Mouse (Mus musculus) intestine, embryonic 15.5 days (tissue): ENCODE data around the gene Cmtm2a. TPM values are rescaled to one million over a fixed set of nuclear protein-coding genes. Genes with fewer than 3 reads are reported as not detected.
A peak's percentile ranks its signal among the peaks of the same experiment; 100 is the strongest.
"Not testable (repeated sequence)": the region's sequence is repeated elsewhere in the genome, so short reads cannot be mapped to it uniquely, and the experiment has no call there.

Source experiments
- ATAC-seq: fragments of 200-750 bp; cut with Nextera tagmentation; 2 replicates; pipeline ENCODE4 v1.8.0; 2017; ENCODE audit warnings: moderate TSS enrichment, moderate library complexity
- H3K27ac ChIP-seq: fragments of 300-500 bp; sonication (generic); 2 replicates; pipeline ENCODE4 v1.5.1; 2015; ENCODE audit warnings: mild to moderate bottlenecking, inconsistent platforms
- H3K27me3 ChIP-seq: fragments of 300-500 bp; sonication (generic); replicated peaks from 2 replicates; pipeline ENCODE4 v1.6.1; 2015; ENCODE audit warnings: inconsistent platforms
- H3K36me3 ChIP-seq: fragments of 300-500 bp; sonication (generic); 2 replicates; pipeline ENCODE4 v1.6.1; 2015; ENCODE audit warnings: inconsistent platforms
- H3K4me1 ChIP-seq: fragments of 300-500 bp; sonication (generic); replicated peaks from 2 replicates; pipeline ENCODE4 v1.6.1; 2015; ENCODE audit warnings: inconsistent platforms
- H3K4me2 ChIP-seq: fragments of 300-500 bp; sonication (generic); replicated peaks from 2 replicates; pipeline ENCODE4 v1.6.1; 2015; ENCODE audit warnings: mild to moderate bottlenecking, inconsistent platforms
- H3K4me3 ChIP-seq: fragments of 300-500 bp; sonication (generic); replicated peaks from 2 replicates; pipeline ENCODE4 v1.5.1; 2015; ENCODE audit warnings: inconsistent platforms
- H3K9ac ChIP-seq: fragments of 300-500 bp; sonication (generic); 2 replicates; pipeline ENCODE4 v1.6.1; 2015; ENCODE audit warnings: inconsistent platforms
- H3K9me3 ChIP-seq: fragments of 300-500 bp; sonication (generic); 2 replicates; pipeline ENCODE4 v1.6.1; 2016; ENCODE audit warnings: inconsistent platforms
- WGBS: fragments of 180-500 bp; shearing (Covaris S2); methylation state at CpG from one replicate; pipeline ENCODE4 v1.1.7; 2015; 5-methylcytosine and 5-hydroxymethylcytosine counted together
- polyA plus RNA-seq: library from polyadenylated mRNA; unstranded; fragments of >200 nt; fragmentation: Nextera tagmentation; extraction: Ambion mirVana; gene quantifications from 2 replicates; pipeline ENCODE4 v1.2.1, GENCODE M21; 2015

The Cmtm2a gene
- not detected in 2 replicates for polyA plus RNA-seq

- not testable (repeated sequence) for H3K4me2 ChIP-seq, H3K4me3 ChIP-seq, ATAC-seq, H3K36me3 ChIP-seq, H3K27me3 ChIP-seq, H3K4me1 ChIP-seq, H3K9me3 ChIP-seq, H3K9ac ChIP-seq, H3K27ac ChIP-seq
- WGBS = 90% methylated on average over 12 of the region's 12 CpGs
Observed at GRCm38 (mm10) chr8:104293081-104293480, at the start of gene Cmtm2a. Gene Cmtm2a (minus strand): TSS chr8:104293181.

GRCm38 (mm10) chr8:104342426-104342825 lies 49.4 kb upstream of the Cmtm2a start:
- H3K4me2 ChIP-seq = no peak overlapping the region
- ATAC-seq = no peak

GRCm38 (mm10) chr8:104341678-104342077 lies 48.7 kb upstream of the Cmtm2a start:
- WGBS = 45% methylated on average over 6 of the region's 6 CpGs
- peak overlapping the region; percentile 89; the same call in 1 of the 2 replicates for H3K9ac ChIP-seq

More at GRCm38 (mm10) chr8:104342426-104342825, 49.4 kb upstream of the Cmtm2a start:
- Histone ChIP-seq H3K27ac (no peak overlapping the region), H3K36me3 (peaks cover 5% of the 10 kb centered on the region; the same call in 1 of the 2 replicates), H3K4me3 (no peak overlapping the region), H3K27me3 (no peaks in the 10 kb centered on the region), H3K4me1 (peaks cover 19% of the 10 kb centered on the region), H3K9ac (no peak overlapping the region), H3K9me3 (no peaks in the 10 kb centered on the region)
- 73% methylated on average over 5 of the region's 5 CpGs for WGBS

GRCm38 (mm10) chr8:104341106-104341561 lies 48.2 kb upstream of the Cmtm2a start:
- Histone ChIP-seq H3K9me3 (no peaks in the 10 kb centered on the region), H3K4me1 (peaks cover 19% of the 10 kb centered on the region)
- WGBS = under 1% methylated on average over 24 of the region's 24 CpGs

More at GRCm38 (mm10) chr8:104341678-104342077, 48.7 kb upstream of the Cmtm2a start:
- Histone ChIP-seq H3K27me3 (no peaks in the 10 kb centered on the region), H3K9me3 (no peaks in the 10 kb centered on the region), H3K36me3 (peaks cover 5% of the 10 kb centered on the region; the same call in 1 of the 2 replicates), H3K4me3 (peak overlapping the region; percentile 76), H3K27ac (peak overlapping the region; percentile 91; the same call in 1 of the 2 replicates), H3K4me1 (peaks cover 19% of the 10 kb centered on the region), H3K4me2 (peak overlapping the region; percentile 66)
- ATAC-seq = no peak

GRCm38 (mm10) chr8:104340233-104341105 lies 47.5 kb upstream of the Cmtm2a start:
- Histone ChIP-seq H3K9ac (peak overlapping the region; percentile 89), H3K27me3 (no peaks in the 10 kb centered on the region), H3K4me1 (peaks cover 19% of the 10 kb centered on the region), H3K27ac (peak overlapping the region; percentile 91), H3K36me3 (0 out of 2 replicates have a peak, but pooled peaks cover 2% of the 10 kb centered on the region), H3K4me2 (peak overlapping the region; percentile 66), H3K4me3 (peak overlapping the region; percentile 76), H3K9me3 (no peaks in the 10 kb centered on the region)
- ATAC-seq = peak; percentile 81
- under 1% methylated on average over 47 of the region's 54 CpGs for WGBS

More at GRCm38 (mm10) chr8:104341106-104341561, 48.2 kb upstream of the Cmtm2a start:
- no peaks in the 10 kb centered on the region for H3K27me3 ChIP-seq
- 0 out of 2 replicates have a peak, but pooled peaks cover 5% of the 10 kb centered on the region for H3K36me3 ChIP-seq
- peak; percentile 81 for ATAC-seq
- H3K4me2 ChIP-seq = peak overlapping the region; percentile 66
- H3K9ac ChIP-seq = peak overlapping the region; percentile 89
- peak overlapping the region; percentile 76 for H3K4me3 ChIP-seq
- H3K27ac ChIP-seq = peak overlapping the region; percentile 91

GRCm38 (mm10) chr8:104339983-104340232 lies 46.9 kb upstream of the Cmtm2a start:
- Histone ChIP-seq H3K4me2 (peak overlapping the region; percentile 66), H3K27me3 (no peaks in the 10 kb centered on the region), H3K36me3 (no peaks in the 10 kb centered on the region), H3K4me1 (peaks cover 19% of the 10 kb centered on the region), H3K4me3 (peak overlapping the region; percentile 76), H3K9me3 (no peaks in the 10 kb centered on the region), H3K9ac (peak overlapping the region; percentile 89), H3K27ac (peak overlapping the region; percentile 91)
- no peak for ATAC-seq
- WGBS = 2% methylated on average over 6 of the region's 6 CpGs

- Histone ChIP-seq H3K36me3 (no peaks in the 10 kb centered on the region), H3K9ac (peak within 1 kb of the TSS; percentile 89), H3K4me3 (peak within 1 kb of the TSS; percentile 76), H3K4me1 (peaks cover 19% of the 10 kb centered on the region), H3K4me2 (peak within 1 kb of the TSS; percentile 66), H3K9me3 (no peaks in the 10 kb centered on the region), H3K27me3 (no peaks in the 10 kb centered on the region), H3K27ac (peak within 1 kb of the TSS; percentile 91)
- ATAC-seq = no peak
- 17% methylated on average over 18 of the region's 18 CpGs for WGBS
Observed at GRCm38 (mm10) chr8:104339229-104339982, 46.4 kb upstream of the Cmtm2a start, which contains the start of gene Cmtm3. Gene Cmtm3 (plus strand): TSS chr8:104339410.

- Histone ChIP-seq H3K9ac (no peak overlapping the region), H3K27ac (no peak overlapping the region), H3K9me3 (no peaks in the 10 kb centered on the region), H3K27me3 (no peaks in the 10 kb centered on the region), H3K36me3 (no peaks in the 10 kb centered on the region), H3K4me3 (no peak overlapping the region), H3K4me1 (peaks cover 11% of the 10 kb centered on the region), H3K4me2 (no peak overlapping the region)
- 63% methylated on average over 3 of the region's 3 CpGs for WGBS
- no peak for ATAC-seq
Observed at GRCm38 (mm10) chr8:104337890-104338289, 44.9 kb upstream of the Cmtm2a start.

GRCm38 (mm10) chr8:104336806-104337205 lies 43.8 kb upstream of the Cmtm2a start:
- Histone ChIP-seq H3K27me3 (no peaks in the 10 kb centered on the region), H3K36me3 (no peaks in the 10 kb centered on the region), H3K9ac (no peak overlapping the region), H3K27ac (no peak overlapping the region), H3K4me1 (peaks cover 9% of the 10 kb centered on the region), H3K4me3 (no peak overlapping the region), H3K4me2 (no peak overlapping the region), H3K9me3 (no peaks in the 10 kb centered on the region)
- 84% methylated on average over 1 of the region's 1 CpGs for WGBS
- no peak for ATAC-seq

GRCm38 (mm10) chr8:104334196-104334595 lies 41.2 kb upstream of the Cmtm2a start:
- WGBS = 74% methylated on average over 1 of the region's 1 CpGs
- no peaks in the 10 kb centered on the region for H3K36me3 ChIP-seq
- ATAC-seq = no peak
- no peak overlapping the region for H3K9ac ChIP-seq
- no peak overlapping the region for H3K27ac ChIP-seq
- H3K4me3 ChIP-seq = no peak overlapping the region
- no peak overlapping the region for H3K4me2 ChIP-seq
- no peaks in the 10 kb centered on the region for H3K27me3 ChIP-seq
- no peaks in the 10 kb centered on the region for H3K9me3 ChIP-seq
- H3K4me1 ChIP-seq = peaks cover under 1% of the 10 kb centered on the region; the same call in 1 of the 2 replicates

GRCm38 (mm10) chr8:104333786-104334185 lies 40.8 kb upstream of the Cmtm2a start:
- Histone ChIP-seq H3K36me3 (no peaks in the 10 kb centered on the region), H3K9ac (no peak overlapping the region), H3K9me3 (no peaks in the 10 kb centered on the region), H3K27ac (no peak overlapping the region), H3K4me3 (no peak overlapping the region), H3K4me1 (no peaks in the 10 kb centered on the region), H3K4me2 (no peak overlapping the region), H3K27me3 (no peaks in the 10 kb centered on the region)
- ATAC-seq = no peak
- WGBS = 62% methylated on average over 5 of the region's 5 CpGs
